Mouse (Mus musculus) heart, embryonic 13.5 days (tissue): Measurements from ENCODE around the gene Gm17728. TPM values are rescaled to one million over a fixed set of nuclear protein-coding genes. Genes with fewer than 3 reads are reported as not detected.

Experiments used
- polyA plus RNA-seq: library from polyadenylated mRNA; unstranded; fragments of >200 nt; fragmentation: Nextera tagmentation; extraction: Ambion mirVana; gene quantifications from 2 replicates; pipeline ENCODE4 v1.2.1, GENCODE M21; 2015

The Gm17728 gene
- polyA plus RNA-seq, 1 experiment from 2014 or later, result not detected

Other genes starting within 250 kb of the Gm17728 start
- not detected in 2 replicates for gene Pabpc6, start 247.7 kb downstream of the Gm17728 start, polyA plus RNA-seq